Mouse (Mus musculus) thymus, postnatal 10 days (tissue): ENCODE measurements around the gene Vsx1.

ENCODE experiments used
- DNase-seq, 2 experiments: peaks; one replicate each; pipeline ENCODE4 v3.0.0; 2021; ENCODE audit warnings: low spot score in 2 of 2

Gene Vsx1

DNA sequence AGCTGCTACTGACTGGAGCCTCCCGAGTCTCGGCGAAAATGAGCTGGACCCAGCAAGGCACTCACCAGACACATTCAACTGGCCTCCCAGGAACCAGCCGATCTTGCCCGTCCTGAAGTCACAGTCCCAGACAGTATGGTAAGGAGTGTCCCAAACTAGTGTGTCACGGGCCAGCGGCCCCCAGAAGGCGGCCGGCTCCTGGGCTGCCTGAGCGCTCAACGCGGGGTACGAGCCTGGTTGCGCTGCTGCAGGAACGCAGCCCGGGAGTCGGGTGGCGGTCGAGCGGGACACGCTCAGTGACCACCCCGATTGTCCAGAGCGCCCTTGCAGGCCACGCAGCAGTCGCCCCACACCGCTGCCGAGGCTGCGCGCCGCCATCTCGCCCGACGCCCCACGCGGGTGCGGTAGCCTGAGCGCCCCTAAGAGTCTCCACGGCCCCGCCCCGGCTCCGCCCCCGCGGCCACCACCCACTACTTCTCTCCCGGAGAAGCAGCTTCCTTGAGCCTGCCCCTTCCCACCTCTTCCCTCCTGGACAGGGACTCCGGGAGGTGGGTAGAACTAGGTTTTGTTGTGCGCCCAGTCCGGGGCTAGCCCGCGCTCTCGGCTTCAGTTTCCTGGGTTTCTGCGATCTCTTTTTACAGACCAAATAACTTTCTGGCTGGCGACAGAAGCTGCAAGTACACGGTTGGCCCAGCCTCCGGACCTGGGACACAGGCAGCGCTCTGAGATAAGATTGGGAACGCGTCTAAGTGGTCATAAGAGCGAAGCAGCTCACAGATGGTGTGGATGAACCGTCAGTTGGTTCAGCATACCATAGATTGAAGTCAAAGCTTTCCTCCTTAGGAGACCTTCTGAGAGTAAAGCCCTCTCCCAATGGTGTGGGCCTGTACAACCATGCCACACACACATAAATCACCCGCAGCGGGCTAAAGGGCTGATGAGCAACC is 21.1 kb downstream of the Vsx1 start, which contains the start of gene Acss1:
Gene Acss1, minus strand, starts transcription at position 681 of the 947 bp plus-strand sequence.
- DNase-seq = peak; percentile 69 to 76

DNA sequence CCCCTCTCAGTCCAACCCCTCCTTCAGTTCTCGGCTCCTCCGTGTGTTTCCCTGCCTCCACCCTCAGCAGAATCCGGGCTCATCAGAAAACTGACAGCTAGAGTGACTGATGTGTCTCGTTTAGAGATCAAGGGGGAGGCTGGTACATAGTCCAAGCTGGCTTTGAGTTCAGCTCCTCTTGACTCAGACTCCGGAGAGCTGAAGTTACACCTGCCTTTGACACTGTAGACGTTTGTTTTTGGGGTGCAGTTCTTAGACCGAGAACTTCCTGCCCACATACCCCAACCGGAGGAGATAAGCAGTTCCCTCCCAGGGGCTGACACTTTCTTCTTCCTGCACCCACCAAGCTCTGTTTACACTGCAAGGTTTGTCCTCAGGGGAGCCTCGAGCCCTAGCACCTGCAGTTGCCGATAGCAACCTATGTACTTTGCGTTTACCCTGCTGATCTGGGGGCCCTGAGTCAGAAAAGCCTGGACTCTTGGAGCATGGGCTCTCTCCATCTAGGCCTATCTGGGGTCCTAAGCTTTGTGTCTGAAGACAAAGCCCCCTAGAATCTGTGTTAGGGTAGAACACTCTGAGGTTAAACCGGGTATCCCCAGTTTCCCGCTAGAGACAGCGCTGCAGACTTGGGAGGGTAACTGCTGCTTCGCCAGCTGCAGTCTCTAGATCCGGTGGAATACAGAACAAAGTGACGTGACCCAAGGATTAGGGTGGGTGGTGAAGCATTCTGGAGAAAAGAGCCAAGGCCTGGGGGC is 21.9 kb downstream of the Vsx1 start:
- peak; percentile 79 to 84 for DNase-seq

- no peak for DNase-seq
These were observed 22.5 kb downstream of the Vsx1 start for GRCm38 (mm10) chr2:150666723-150667064.

DNA sequence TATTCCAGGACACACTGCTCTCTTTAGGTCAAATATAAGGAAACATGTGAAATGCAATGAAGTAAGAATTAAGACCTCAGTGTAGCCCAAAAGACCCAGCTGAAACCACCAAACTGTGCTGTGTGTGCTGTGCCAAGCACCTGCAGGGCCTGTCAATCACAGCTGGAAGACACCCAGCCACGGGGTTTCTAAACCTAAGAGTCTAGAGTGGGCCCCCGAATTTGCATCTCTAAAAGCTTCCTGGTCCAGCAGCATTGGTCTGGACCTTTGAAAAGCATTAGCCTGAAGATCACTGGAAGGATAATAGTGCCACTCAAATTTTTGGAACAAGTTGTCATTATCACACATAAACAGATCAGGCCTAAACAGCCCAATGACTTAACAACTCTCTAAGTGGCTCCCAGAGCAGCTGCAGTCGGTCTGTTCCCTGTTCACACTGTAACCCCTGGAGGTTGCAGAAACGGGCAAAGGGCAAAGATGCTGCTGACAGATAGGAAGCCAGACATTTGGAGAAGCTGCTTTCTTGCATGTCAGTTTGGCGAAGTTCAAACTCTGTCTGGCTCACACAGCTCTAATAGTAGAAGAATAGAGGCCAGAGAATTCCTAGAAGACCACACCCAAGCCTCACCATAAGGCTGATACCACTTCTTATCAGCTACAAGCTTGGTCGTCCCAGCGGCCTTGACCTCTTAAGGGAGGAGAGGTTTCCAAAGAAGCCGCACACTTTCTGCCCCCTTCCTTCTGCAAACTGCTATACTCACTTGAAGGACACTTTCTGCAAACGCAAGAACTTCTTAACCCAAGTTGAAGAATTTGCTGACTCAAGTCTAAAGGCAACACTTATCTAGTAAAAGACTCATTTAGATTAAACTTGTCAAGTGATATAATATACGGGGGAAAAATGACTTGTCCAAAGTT is 23.4 kb downstream of the Vsx1 start:
- peak; percentile 49 to 60 for DNase-seq

GRCm38 (mm10) chr2:150665006-150665405 is 24.2 kb downstream of the Vsx1 start:
- DNase-seq = no peak

GRCm38 (mm10) chr2:150664152-150664920 is 24.8 kb downstream of the Vsx1 start:
- no peak for DNase-seq

DNA sequence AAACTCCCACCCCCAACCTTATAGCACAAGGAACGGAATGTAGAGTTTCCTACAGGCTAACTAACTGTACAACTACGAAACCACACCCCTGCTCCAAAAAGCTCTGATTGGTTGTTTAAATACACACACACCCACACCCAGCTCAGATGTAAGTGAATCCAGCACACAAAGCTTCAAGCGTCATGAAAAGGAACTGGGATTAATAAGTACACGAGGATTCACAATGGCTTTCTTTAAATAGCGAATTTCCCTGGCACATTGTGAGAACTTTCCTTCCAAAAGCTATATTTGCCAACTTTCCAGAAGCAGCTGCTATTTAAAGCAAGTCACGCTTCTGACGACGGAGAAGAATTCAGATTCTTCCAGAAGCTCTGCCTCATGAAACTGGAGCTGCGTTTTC is 25.9 kb downstream of the Vsx1 start:
- no peak for DNase-seq

DNA sequence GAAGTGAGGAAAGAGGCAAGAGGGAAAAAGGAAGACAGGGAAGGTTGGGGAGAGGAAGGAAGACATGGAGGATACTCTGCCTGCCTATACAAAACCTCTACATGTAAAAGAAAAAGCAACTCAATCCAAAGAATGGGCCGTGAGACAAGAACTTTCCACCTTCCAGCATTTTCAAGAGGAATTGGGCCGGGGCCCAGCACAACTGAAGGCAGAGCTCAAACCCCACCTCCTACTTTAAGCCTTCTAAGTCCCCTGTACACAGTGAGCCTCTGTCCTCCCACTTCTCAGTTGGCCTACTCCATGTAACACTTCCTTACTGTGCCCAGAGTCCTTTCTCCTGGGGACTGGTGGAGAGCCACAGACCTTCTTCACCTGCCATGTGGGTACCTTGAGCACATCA is 27.2 kb downstream of the Vsx1 start:
- DNase-seq = no peak

GRCm38 (mm10) chr2:150660668-150661451 is 28.3 kb downstream of the Vsx1 start:
- no peak for DNase-seq

- no peak for DNase-seq
These were observed 29.1 kb downstream of the Vsx1 start for GRCm38 (mm10) chr2:150660049-150660448.

DNA sequence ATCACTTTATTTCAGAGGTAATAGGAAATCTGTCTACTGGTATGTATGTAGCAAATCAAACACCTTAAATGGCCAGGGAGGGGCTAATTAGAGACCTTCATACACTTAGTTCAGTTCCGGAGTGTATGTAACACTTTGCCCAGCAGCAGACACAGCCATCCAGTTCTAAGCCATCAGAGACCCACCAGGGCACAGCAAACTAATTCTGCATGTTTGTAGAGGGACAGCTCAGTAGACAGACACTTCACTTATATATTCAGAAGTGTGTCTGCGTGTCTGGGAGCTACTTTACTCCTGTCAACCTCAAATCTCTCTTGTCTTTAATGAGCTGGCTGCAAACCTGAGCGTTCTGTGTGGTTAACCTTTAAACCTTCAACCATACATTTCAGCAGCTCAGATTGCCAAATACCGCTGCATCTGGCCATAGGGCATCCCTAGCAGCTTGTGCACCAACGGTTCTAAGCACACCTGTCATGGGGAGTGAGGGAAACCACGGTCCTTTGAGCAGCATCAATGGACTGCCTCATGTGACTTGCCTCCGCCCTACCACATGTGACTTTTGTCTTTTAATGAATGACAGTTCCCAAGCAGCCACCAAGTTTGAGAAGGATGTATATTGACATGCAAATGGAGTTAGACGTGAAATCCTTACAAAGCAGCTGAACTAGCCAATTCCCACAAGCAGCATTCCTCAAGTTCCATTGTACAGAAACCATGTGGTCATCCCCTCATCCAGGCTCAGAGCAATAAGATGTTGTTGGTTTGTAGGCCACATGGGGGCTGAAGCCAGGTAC is 32.0 kb downstream of the Vsx1 start:
- DNase-seq = peak; percentile 56 to 71

- no peak for DNase-seq
These were observed 33.0 kb downstream of the Vsx1 start for GRCm38 (mm10) chr2:150656112-150656511.

- DNase-seq = no peak
These were observed 33.9 kb downstream of the Vsx1 start for GRCm38 (mm10) chr2:150655290-150655689.

GRCm38 (mm10) chr2:150654814-150655213 is 34.3 kb downstream of the Vsx1 start:
- DNase-seq = no peak

DNA sequence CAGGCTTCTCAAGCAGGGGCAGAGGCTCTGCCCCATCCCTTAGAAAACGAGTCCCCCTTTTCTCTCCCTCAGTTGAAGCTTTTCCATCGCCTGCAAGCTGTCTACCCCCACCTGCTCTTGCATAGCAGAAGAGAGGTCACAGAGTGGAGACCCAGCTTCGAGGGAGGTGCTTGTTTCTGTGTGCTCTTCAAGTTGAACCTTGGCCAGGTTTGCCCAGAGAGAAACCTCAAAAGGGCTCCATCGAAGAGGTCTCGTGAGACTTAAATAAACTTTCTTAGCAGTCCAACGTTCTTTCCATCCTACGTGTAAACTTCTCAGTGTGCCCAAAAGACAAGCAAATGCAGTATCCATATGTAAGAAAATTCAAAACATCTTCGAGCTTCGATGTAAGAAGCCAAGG is 37.8 kb downstream of the Vsx1 start:
- no peak for DNase-seq

DNA sequence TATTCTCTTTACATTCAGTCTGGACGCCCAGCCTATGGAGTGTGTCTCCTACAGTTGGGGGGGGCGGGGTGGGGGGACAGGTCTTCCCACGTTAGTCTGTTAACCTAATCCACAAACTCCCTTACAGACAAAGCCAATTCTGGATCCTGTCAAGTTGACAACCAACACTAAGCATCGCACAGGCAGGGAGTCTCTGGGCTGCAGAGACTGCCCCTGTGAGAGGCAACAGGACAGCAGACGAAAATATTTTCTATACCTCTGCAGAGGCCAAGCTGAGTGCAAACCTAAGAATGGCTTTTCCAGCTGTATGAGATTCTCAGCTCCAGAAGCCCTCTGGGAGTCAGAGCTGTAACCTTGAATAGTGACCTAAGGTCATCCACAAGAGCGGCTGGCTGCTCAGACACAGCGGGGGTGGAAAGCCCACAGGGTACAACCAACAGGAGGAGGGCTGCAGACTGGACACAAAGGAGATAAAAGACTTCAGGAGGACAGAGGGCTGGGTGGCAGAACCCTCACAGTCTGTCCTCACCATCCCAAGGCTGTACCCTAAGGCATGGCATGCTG is 38.6 kb downstream of the Vsx1 start:
- no peak for DNase-seq

- DNase-seq = no peak
These were observed 40.8 kb downstream of the Vsx1 start for GRCm38 (mm10) chr2:150648300-150648895.

GRCm38 (mm10) chr2:150647681-150648299 is 41.4 kb downstream of the Vsx1 start:
- DNase-seq = no peak
